Mouse (Mus musculus) heart, embryonic 12.5 days (tissue): ENCODE measurements around the gene Pbx3. TPM values are rescaled to one million over a fixed set of nuclear protein-coding genes. Genes with fewer than 3 reads are reported as not detected.

Source experiments
- ATAC-seq: fragments of 200-750 bp; cut with Nextera tagmentation; 2 replicates; pipeline ENCODE4 v1.8.0; 2017; ENCODE audit warnings: moderate TSS enrichment, moderate library complexity; ENCODE audit not compliant: insufficient number of reproducible peaks, low FRiP score
- H3K27ac ChIP-seq: fragments of 300-500 bp; sonication (generic); 2 replicates; pipeline ENCODE4 v1.5.1; 2016; ENCODE audit warnings: mild to moderate bottlenecking, moderate library complexity; ENCODE audit not compliant: poor library complexity, severe bottlenecking
- H3K27me3 ChIP-seq: fragments of 300-500 bp; sonication (generic); replicated peaks from 2 replicates; pipeline ENCODE4 v1.6.1; 2016; ENCODE audit warnings: mild to moderate bottlenecking, moderate library complexity
- H3K36me3 ChIP-seq: fragments of 300-500 bp; sonication (generic); 2 replicates; pipeline ENCODE4 v1.6.1; 2016; ENCODE audit warnings: mild to moderate bottlenecking, moderate library complexity
- H3K4me1 ChIP-seq: fragments of 300-500 bp; sonication (generic); replicated peaks from 2 replicates; pipeline ENCODE4 v1.6.1; 2016; ENCODE audit warnings: mild to moderate bottlenecking
- H3K4me2 ChIP-seq: fragments of 300-500 bp; sonication (generic); 2 replicates; pipeline ENCODE4 v1.6.1; 2016; ENCODE audit warnings: mild to moderate bottlenecking, moderate library complexity
- H3K4me3 ChIP-seq: fragments of 300-500 bp; sonication (generic); 2 replicates; pipeline ENCODE4 v1.5.1; 2016; ENCODE audit warnings: mild to moderate bottlenecking
- H3K9ac ChIP-seq: fragments of 300-500 bp; sonication (generic); 2 replicates; pipeline ENCODE4 v1.6.1; 2016; ENCODE audit warnings: mild to moderate bottlenecking, moderate library complexity
- H3K9me3 ChIP-seq: fragments of 300-500 bp; sonication (generic); replicated peaks from 2 replicates; pipeline ENCODE4 v1.6.1; 2016; ENCODE audit warnings: mild to moderate bottlenecking, moderate library complexity
- WGBS: fragments of 180-500 bp; shearing (Covaris S2); methylation state at CpG from one replicate; pipeline ENCODE4 v1.1.7; 2016; 5-methylcytosine and 5-hydroxymethylcytosine counted together
- polyA plus RNA-seq: library from polyadenylated mRNA; unstranded; fragments of >200 nt; fragmentation: Nextera tagmentation; extraction: Ambion mirVana; gene quantifications from 2 replicates; pipeline ENCODE4 v1.2.1, GENCODE M21; 2016

The Pbx3 gene
- polyA plus RNA-seq, 1 experiment from 2014 or later, result 33.1 TPM

- Histone ChIP-seq H3K9me3 (no peaks in the 10 kb centered on the region), H3K27me3 (no peaks in the 10 kb centered on the region), H3K27ac (peak overlapping the region; percentile 99), H3K4me2 (peak overlapping the region; percentile 94), H3K36me3 (no peaks in the 10 kb centered on the region), H3K4me1 (peaks cover 10% of the 10 kb centered on the region), H3K4me3 (peak overlapping the region; percentile 92), H3K9ac (peak overlapping the region; percentile 98)
- under 1% methylated on average over 78 of the region's 118 CpGs for WGBS
- ATAC-seq, result peak; percentile 55
Observed at GRCm38 (mm10) chr2:34371441-34372304, 1.3 kb downstream of the Pbx3 start.

DNA sequence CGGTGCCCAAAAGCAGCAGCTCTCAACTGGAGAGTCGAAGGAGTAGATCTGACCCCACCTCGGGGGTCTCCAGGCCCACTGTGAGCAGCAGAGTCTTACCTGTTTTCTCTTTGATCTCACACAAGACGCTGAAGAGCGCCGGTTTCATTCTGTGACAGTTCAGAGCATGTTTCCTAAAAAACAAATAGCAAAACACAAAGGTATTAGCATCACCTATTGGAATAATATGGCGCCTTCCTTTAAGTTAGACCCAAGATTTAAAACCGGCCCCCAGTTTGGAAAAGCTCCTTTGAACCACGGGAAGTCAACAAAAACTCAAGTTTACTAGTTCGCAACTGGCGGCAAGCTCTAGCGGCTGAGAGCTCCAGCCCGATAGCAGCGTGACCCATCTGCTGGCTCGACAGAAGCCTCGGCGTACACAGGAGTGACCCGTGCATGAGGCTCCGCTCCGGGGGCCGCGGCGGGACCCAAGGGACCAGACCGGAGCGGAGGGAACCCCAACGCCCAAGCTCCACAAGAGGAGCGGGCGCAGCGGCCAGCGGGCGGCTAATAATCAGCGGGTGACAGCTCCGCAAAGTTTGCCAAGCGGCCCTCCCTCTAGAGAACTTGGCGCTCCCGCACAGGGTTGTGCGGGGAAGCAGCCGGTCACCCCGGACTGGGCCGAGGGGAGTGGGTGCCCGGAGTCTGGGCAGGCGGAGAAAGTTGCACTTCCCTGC, 2.1 kb downstream of the Pbx3 start:
- peaks cover 10% of the 10 kb centered on the region for H3K4me1 ChIP-seq
- under 1% methylated on average over 42 of the region's 42 CpGs for WGBS
- peak overlapping the region; percentile 99 for H3K27ac ChIP-seq
- H3K27me3 ChIP-seq, result no peaks in the 10 kb centered on the region
- peak overlapping the region; percentile 92 for H3K4me3 ChIP-seq
- no peaks in the 10 kb centered on the region for H3K36me3 ChIP-seq
- no peaks in the 10 kb centered on the region for H3K9me3 ChIP-seq
- H3K9ac ChIP-seq, result peak overlapping the region; percentile 98
- no peak for ATAC-seq
- H3K4me2 ChIP-seq, result peak overlapping the region; percentile 94

DNA sequence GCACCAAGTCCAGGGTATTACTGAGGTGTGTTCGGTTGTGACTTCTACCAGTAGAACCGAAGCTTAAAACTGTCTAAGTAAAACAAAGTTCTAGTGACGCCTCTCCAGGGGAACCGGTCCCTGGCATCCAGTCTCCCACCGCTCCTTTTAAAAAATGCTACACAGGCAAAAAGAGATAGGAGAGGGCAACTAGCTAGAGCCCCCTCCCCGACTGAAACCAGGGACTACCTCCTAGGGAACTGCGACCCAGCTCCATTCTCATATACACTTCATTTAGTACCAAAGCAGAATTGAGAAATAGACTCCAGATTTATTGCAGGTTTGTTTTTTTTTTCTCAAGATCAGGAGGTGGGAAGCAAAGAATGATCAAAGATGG, 2.6 kb downstream of the Pbx3 start:
- peaks cover 10% of the 10 kb centered on the region for H3K4me1 ChIP-seq
- H3K27ac ChIP-seq, result peak overlapping the region; percentile 99
- peak overlapping the region; percentile 94 for H3K4me2 ChIP-seq
- H3K4me3 ChIP-seq, result peak overlapping the region; percentile 92
- no peak for ATAC-seq
- 7% methylated on average over 7 of the region's 7 CpGs for WGBS
- H3K36me3 ChIP-seq, result no peaks in the 10 kb centered on the region
- no peaks in the 10 kb centered on the region for H3K27me3 ChIP-seq
- H3K9me3 ChIP-seq, result no peaks in the 10 kb centered on the region
- H3K9ac ChIP-seq, result peak overlapping the region; percentile 98

DNA sequence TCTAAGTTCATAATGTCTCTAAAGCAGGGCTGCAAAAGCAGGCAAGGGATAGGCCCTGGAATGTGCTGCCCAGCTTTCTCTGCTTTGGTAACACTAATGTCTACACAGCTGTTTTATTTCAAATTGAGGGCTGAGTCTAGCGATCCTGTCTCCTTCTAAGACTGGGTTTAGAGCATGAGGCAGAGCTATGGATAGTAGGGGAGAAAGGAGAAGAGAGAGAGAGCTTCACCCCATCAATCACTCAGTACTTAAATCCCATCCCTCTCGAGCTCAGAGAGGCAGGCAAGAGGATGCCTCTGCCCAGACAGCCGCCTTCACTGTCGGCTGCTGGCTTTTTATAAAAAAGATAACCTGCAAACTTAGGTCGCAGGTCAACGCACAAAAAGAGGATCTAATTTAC, 4.5 kb downstream of the Pbx3 start:
- peak overlapping the region; percentile 23 for H3K4me3 ChIP-seq
- H3K27ac ChIP-seq, result no peak overlapping the region
- peak overlapping the region; percentile 58 for H3K4me2 ChIP-seq
- H3K9me3 ChIP-seq, result no peaks in the 10 kb centered on the region
- 17% methylated on average over 6 of the region's 6 CpGs for WGBS
- ATAC-seq, result no peak
- H3K27me3 ChIP-seq, result no peaks in the 10 kb centered on the region
- H3K4me1 ChIP-seq, result peaks cover 7% of the 10 kb centered on the region
- H3K36me3 ChIP-seq, result no peaks in the 10 kb centered on the region
- 0 out of 2 replicates have a peak overlapping the region, but pooled peaks have one; percentile 22 for H3K9ac ChIP-seq

DNA sequence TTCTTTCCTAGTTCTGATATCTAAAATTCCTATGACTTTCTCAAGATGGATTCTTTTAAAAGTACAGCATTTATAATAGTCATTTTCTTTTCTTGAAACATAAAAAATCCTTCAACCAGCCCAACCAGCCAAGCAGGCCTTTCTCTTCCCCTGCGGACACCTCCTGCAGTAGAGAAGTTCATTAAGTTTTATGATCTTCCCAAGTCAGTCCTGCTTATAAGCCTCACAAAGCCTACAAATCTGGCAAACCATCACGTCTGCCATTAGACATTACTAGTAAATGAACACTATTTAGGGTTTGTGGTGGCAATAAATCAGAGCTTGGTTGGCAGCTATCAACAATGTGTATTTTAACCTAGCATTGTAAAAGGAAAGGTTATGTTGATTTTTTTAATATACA, 5.9 kb downstream of the Pbx3 start:
- Histone ChIP-seq H3K4me1 (peaks cover 6% of the 10 kb centered on the region), H3K4me3 (no peak overlapping the region), H3K27ac (no peak overlapping the region), H3K4me2 (no peak overlapping the region), H3K36me3 (no peaks in the 10 kb centered on the region), H3K9me3 (no peaks in the 10 kb centered on the region), H3K27me3 (no peaks in the 10 kb centered on the region), H3K9ac (no peak overlapping the region)
- WGBS, result 81% methylated on average over 2 of the region's 2 CpGs
- no peak for ATAC-seq

DNA sequence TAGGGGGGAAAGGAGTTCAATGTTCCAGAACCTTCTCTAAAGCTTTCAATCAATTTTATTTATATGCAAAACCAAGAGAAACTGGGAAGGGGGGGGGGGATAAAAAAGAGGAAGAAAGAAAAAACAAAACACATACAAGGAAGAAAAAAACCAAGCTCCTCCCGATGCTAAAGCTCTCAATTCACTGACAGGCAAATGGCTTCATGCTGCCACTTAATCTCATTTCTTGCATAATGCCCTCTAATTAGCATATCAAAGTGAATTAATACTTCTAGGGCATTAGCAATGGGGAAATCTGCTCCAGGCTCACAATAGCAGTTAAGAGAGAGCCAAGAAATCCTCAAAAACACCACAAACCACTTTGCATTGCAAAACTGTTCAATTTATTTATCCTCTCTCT, 9.3 kb downstream of the Pbx3 start:
- WGBS, result 19% methylated on average over 1 of the region's 1 CpGs
- Histone ChIP-seq H3K9me3 (no peaks in the 10 kb centered on the region), H3K4me2 (no peak overlapping the region), H3K27me3 (no peaks in the 10 kb centered on the region), H3K9ac (no peak overlapping the region), H3K4me1 (peaks cover 20% of the 10 kb centered on the region), H3K36me3 (no peaks in the 10 kb centered on the region), H3K27ac (no peak overlapping the region), H3K4me3 (no peak overlapping the region)
- no peak for ATAC-seq

DNA sequence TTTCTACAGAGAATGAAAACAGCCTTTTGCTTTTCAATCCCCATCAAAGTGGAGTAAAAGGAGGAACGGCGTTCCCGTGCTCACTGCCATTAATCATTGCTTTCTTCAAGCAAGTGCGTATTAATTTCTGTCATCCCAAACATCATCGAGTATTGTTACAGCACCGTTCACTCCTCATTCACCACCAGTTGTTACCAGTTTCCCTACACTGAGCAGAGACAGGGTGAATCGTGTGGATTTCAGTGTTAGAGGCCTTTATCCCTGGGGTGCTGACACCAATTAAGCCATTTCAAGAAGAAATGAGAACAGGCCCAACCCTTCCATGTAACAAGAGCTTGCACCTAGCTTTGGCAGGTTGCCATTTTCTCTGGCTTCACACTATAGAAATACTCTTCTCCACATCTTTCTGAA, 17.1 kb downstream of the Pbx3 start:
- ATAC-seq, result no peak
- Histone ChIP-seq H3K9ac (no peak overlapping the region), H3K4me2 (no peak overlapping the region), H3K27ac (no peak overlapping the region), H3K4me3 (no peak overlapping the region), H3K9me3 (no peaks in the 10 kb centered on the region), H3K36me3 (no peaks in the 10 kb centered on the region), H3K27me3 (no peaks in the 10 kb centered on the region), H3K4me1 (peaks cover 33% of the 10 kb centered on the region)
- WGBS, result 68% methylated on average over 7 of the region's 7 CpGs

DNA sequence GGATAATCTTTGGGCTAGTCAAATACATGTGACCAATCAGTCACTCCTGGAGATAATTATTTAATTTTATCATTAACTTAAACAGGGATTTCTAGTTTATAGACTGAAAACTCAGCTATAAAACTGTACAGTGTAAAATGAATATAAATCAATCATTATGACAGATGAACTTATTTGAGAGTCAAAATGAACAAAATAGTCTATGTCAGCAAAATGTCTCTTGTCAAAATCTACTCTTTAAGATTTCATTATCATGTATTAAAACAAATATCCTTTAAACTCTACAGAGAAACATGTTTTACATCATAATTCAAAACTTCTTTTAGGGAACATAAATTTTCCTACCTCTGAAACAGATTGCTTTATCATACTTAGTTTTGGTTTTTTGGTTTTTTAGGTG, 20.9 kb downstream of the Pbx3 start:
- ATAC-seq, result no peak
- Histone ChIP-seq H3K36me3 (no peaks in the 10 kb centered on the region), H3K27ac (no peak overlapping the region), H3K4me2 (no peak overlapping the region), H3K4me3 (no peak overlapping the region), H3K4me1 (peaks cover 17% of the 10 kb centered on the region), H3K9ac (no peak overlapping the region), H3K27me3 (no peaks in the 10 kb centered on the region), H3K9me3 (no peaks in the 10 kb centered on the region)

GRCm38 (mm10) chr2:34347096-34347495, 25.8 kb downstream of the Pbx3 start:
- Histone ChIP-seq H3K4me2 (no peak overlapping the region), H3K36me3 (peaks cover 7% of the 10 kb centered on the region; the same call in 1 of the 2 replicates), H3K4me3 (no peak overlapping the region), H3K9me3 (no peaks in the 10 kb centered on the region), H3K27ac (no peak overlapping the region), H3K9ac (no peak overlapping the region), H3K27me3 (no peaks in the 10 kb centered on the region), H3K4me1 (peaks cover 6% of the 10 kb centered on the region)
- ATAC-seq, result no peak
- WGBS, result 71% methylated on average over 6 of the region's 6 CpGs

GRCm38 (mm10) chr2:34298664-34299063, 74.3 kb downstream of the Pbx3 start:
- no peaks in the 10 kb centered on the region for H3K36me3 ChIP-seq
- H3K9me3 ChIP-seq, result no peaks in the 10 kb centered on the region
- H3K4me1 ChIP-seq, result peaks cover 5% of the 10 kb centered on the region; the same call in 1 of the 2 replicates
- no peak overlapping the region for H3K27ac ChIP-seq
- H3K4me2 ChIP-seq, result no peak overlapping the region
- no peak overlapping the region for H3K9ac ChIP-seq
- H3K4me3 ChIP-seq, result no peak overlapping the region
- 60% methylated on average over 1 of the region's 1 CpGs for WGBS
- no peak for ATAC-seq
- no peaks in the 10 kb centered on the region for H3K27me3 ChIP-seq

GRCm38 (mm10) chr2:34298202-34298601, 74.7 kb downstream of the Pbx3 start:
- no peaks in the 10 kb centered on the region for H3K27me3 ChIP-seq
- no peak overlapping the region for H3K4me2 ChIP-seq
- WGBS, result 95% methylated on average over 3 of the region's 3 CpGs
- no peak overlapping the region for H3K27ac ChIP-seq
- no peak overlapping the region for H3K9ac ChIP-seq
- ATAC-seq, result no peak
- no peaks in the 10 kb centered on the region for H3K36me3 ChIP-seq
- H3K9me3 ChIP-seq, result no peaks in the 10 kb centered on the region
- H3K4me3 ChIP-seq, result no peak overlapping the region
- peaks cover 5% of the 10 kb centered on the region; the same call in 1 of the 2 replicates for H3K4me1 ChIP-seq
